Mouse (Mus musculus): Measurements from ENCODE around the gene Hspa8.

GRCm38 (mm10) chr9:40800675-40801612 lies at the start of gene Hspa8:
- TF ChIP-seq CTCF (IDR thresholded peaks at IDR 0.05; ENCODE audit: low read depth): peak; percentile 56
- TF ChIP-seq EP300 (optimal IDR thresholded peaks at IDR 0.05): peak; percentile 58

Measured in stomach, postnatal 0 days (tissue).